Mouse (Mus musculus) CD4-positive, CD25-positive, alpha-beta regulatory T cell, adult 2 months (primary cell): ENCODE results near the gene Huwe1.

Source experiments
- DNase-seq: peaks from one replicate; pipeline ENCODE4 v3.0.0-alpha.2; 2012; ENCODE audit warnings: low read depth, low spot score

The Huwe1 gene

GRCm38 (mm10) chrX:151950231-151950630, 149.6 kb downstream of the Huwe1 start:
- DNase-seq, result no peak

GRCm38 (mm10) chrX:151951181-151951580, 150.6 kb downstream of the Huwe1 start:
- peak; percentile 14 for DNase-seq
